Comparison of ENCODE assay signal across 7 mouse cellular contexts in genomic region chr7:12802866-12803726, GRCm38 (mm10). TPM values are rescaled to one million over a fixed set of nuclear protein-coding genes. Genes with fewer than 3 reads are reported as not detected.
DNase-seq lines count a peak whose midpoint lies in the region; ATAC-seq and TF ChIP-seq lines count a peak whose summit lies in the region.

Zscan18 (minus strand) TSS chr7:12803635.

- peak; percentile 79 for ATAC-seq in heart, embryonic 14.5 days (ENCODE audit: insufficient number of reproducible peaks, insufficient read depth, low FRiP score, low read depth)
- ATAC-seq in kidney, postnatal 0 days (replicated peaks; ENCODE audit: low FRiP score, low read depth) = peak; percentile 97
- ATAC-seq in midbrain, embryonic 16.5 days = peak; percentile 98

- WGBS in forebrain, embryonic 10.5 days = 5% methylated on average over 31 of the region's 31 CpGs
- WGBS in heart, embryonic 14.5 days = 8% methylated on average over 31 of the region's 31 CpGs
- WGBS in kidney, postnatal 0 days = 5% methylated on average over 29 of the region's 31 CpGs
- 5% methylated on average over 31 of the region's 31 CpGs for WGBS in midbrain, embryonic 16.5 days

- peak within 1 kb of the TSS; percentile 88 for H3K27ac ChIP-seq in forebrain, embryonic 10.5 days
- H3K27ac ChIP-seq in heart, embryonic 14.5 days (replicated peaks in 1 of 2; ENCODE audit: control insufficient read depth in 1 of 2, insufficient read depth in 1 of 2, low read depth in 2 of 2, low read length in 2 of 2) = peak within 1 kb of the TSS; percentile 65 to 71
- H3K27ac ChIP-seq in kidney, postnatal 0 days = peak within 1 kb of the TSS; percentile 31; the same call in 1 of the 2 replicates
- H3K27ac ChIP-seq in midbrain, embryonic 16.5 days (ENCODE audit: low read length) = peak within 1 kb of the TSS; percentile 84

- H3K4me2 ChIP-seq in heart, embryonic 14.5 days (ENCODE audit: low read length) = peak within 1 kb of the TSS; percentile 70
- H3K4me2 ChIP-seq in kidney, postnatal 0 days (ENCODE audit: low read length) = peak within 1 kb of the TSS; percentile 87
- H3K4me2 ChIP-seq in midbrain, embryonic 16.5 days (ENCODE audit: low read length) = peak within 1 kb of the TSS; percentile 60

- DNase-seq in c-Kit-positive CD71-negative TER-119-negative erythroid progenitor cells, embryonic 14.5 days (ENCODE audit: low read depth) = peak; percentile 55
- peak; percentile 82 for DNase-seq in forebrain, embryonic 10.5 days (ENCODE audit: extremely low spot score, low spot score)
- DNase-seq in kidney, postnatal 0 days (ENCODE audit: low spot score) = peak; percentile 88
- DNase-seq in liver = peak; percentile 65
- DNase-seq in spleen, postnatal 10 days (ENCODE audit: low spot score in 2 of 2) = peak; percentile 9 to 36

- no peaks in the 10 kb centered on the region for H3K27me3 ChIP-seq in forebrain, embryonic 10.5 days (ENCODE audit: poor library complexity, severe bottlenecking)
- H3K27me3 ChIP-seq in heart, embryonic 14.5 days (ENCODE audit: control insufficient read depth, insufficient read depth, low read length) = no peaks in the 10 kb centered on the region
- no peaks in the 10 kb centered on the region for H3K27me3 ChIP-seq in kidney, postnatal 0 days (ENCODE audit: insufficient read depth, low read length)
- no peaks in the 10 kb centered on the region for H3K27me3 ChIP-seq in midbrain, embryonic 16.5 days (ENCODE audit: control insufficient read depth, insufficient read depth, low read depth, low read length)

- H3K9ac ChIP-seq in heart, embryonic 14.5 days (ENCODE audit: low read length) = peak within 1 kb of the TSS; percentile 82
- H3K9ac ChIP-seq in kidney, postnatal 0 days (ENCODE audit: low read depth, low read length) = peak within 1 kb of the TSS; percentile 73
- peak within 1 kb of the TSS; percentile 79 for H3K9ac ChIP-seq in midbrain, embryonic 16.5 days (ENCODE audit: low read depth, low read length)

- no peak for TF ChIP-seq CTCF in kidney, postnatal 0 days (IDR thresholded peaks at IDR 0.05; ENCODE audit: low read depth)

- H3K4me3 ChIP-seq in forebrain, embryonic 10.5 days = peak within 1 kb of the TSS; percentile 56
- H3K4me3 ChIP-seq in heart, embryonic 14.5 days (ENCODE audit: control insufficient read depth in 1 of 2, insufficient read depth in 1 of 2, low read depth in 1 of 2, low read length in 2 of 2) = peak within 1 kb of the TSS; percentile 52 to 71
- H3K4me3 ChIP-seq in kidney, postnatal 0 days (replicated peaks; ENCODE audit: low read depth, low read length) = peak within 1 kb of the TSS; percentile 42
- peak within 1 kb of the TSS; percentile 44 for H3K4me3 ChIP-seq in midbrain, embryonic 16.5 days (ENCODE audit: low read depth, low read length)

- H3K4me1 ChIP-seq in forebrain, embryonic 10.5 days = peaks cover 17% of the 10 kb centered on the region
- peaks cover 4 to 11% of the 10 kb centered on the region in 2 experiments; a peak in 2 of 4 replicates for H3K4me1 ChIP-seq in heart, embryonic 14.5 days (ENCODE audit: control insufficient read depth in 2 of 2, insufficient read depth in 2 of 2, low read length in 2 of 2)
- H3K4me1 ChIP-seq in kidney, postnatal 0 days (replicated peaks; ENCODE audit: insufficient read depth, low read length) = peaks cover 6% of the 10 kb centered on the region; the same call in 1 of the 2 replicates
- H3K4me1 ChIP-seq in midbrain, embryonic 16.5 days (ENCODE audit: control insufficient read depth, insufficient read depth, low read length) = peaks cover 9% of the 10 kb centered on the region

- peaks cover 9% of the 10 kb centered on the region; the same call in 1 of the 2 replicates for H3K9me3 ChIP-seq in forebrain, embryonic 10.5 days
- peaks cover 3% of the 10 kb centered on the region for H3K9me3 ChIP-seq in heart, embryonic 14.5 days (ENCODE audit: control insufficient read depth, low read length)
- no peaks in the 10 kb centered on the region for H3K9me3 ChIP-seq in kidney, postnatal 0 days (replicated peaks; ENCODE audit: low read length)
- peaks cover 1% of the 10 kb centered on the region; the same call in 1 of the 2 replicates for H3K9me3 ChIP-seq in midbrain, embryonic 16.5 days (replicated peaks; ENCODE audit: control insufficient read depth, low read length, poor library complexity, severe bottlenecking)

- peaks cover 30% of the 10 kb centered on the region for H3K36me3 ChIP-seq in forebrain, embryonic 10.5 days (replicated peaks)
- peaks cover 23% of the 10 kb centered on the region for H3K36me3 ChIP-seq in heart, embryonic 14.5 days (ENCODE audit: control insufficient read depth, insufficient read depth, low read length)
- peaks cover 8% of the 10 kb centered on the region for H3K36me3 ChIP-seq in kidney, postnatal 0 days (ENCODE audit: insufficient read depth, low read length)
- H3K36me3 ChIP-seq in midbrain, embryonic 16.5 days (ENCODE audit: control insufficient read depth, insufficient read depth, low read length) = peaks cover 19% of the 10 kb centered on the region

RNA-seq across cellular contexts. Expression of gene Zscan18, which starts in this region (rescaled TPM):
- 12.3 and 13.2 TPM in 2 replicates for polyA plus RNA-seq in forebrain, embryonic 10.5 days (2016; fragmentation: Nextera tagmentation; extraction: Ambion mirVana)
- 5.6 and 6.6 TPM in 2 replicates for polyA plus RNA-seq in heart, embryonic 14.5 days (2014; fragmentation: Nextera tagmentation; extraction: Ambion mirVana)
- polyA plus RNA-seq in kidney, postnatal 0 days (2015; fragmentation: Nextera tagmentation; extraction: Ambion mirVana) = 3.6 and 4.4 TPM in 2 replicates
- 39.1 and 44.4 TPM in 2 replicates for polyA plus RNA-seq in midbrain, embryonic 16.5 days (2015; fragmentation: Nextera tagmentation; extraction: Ambion mirVana)

Comparison
In these comparisons a context has a peak if more than half of its experiments do, and no peak if none do; other contexts are left out.
1. Peak in every context shown above with its lines: DNase-seq, ATAC-seq, H3K4me3 ChIP-seq and H3K27ac ChIP-seq.
2. DNase-seq: peak in every context shown above with its lines; median percentile 88 in kidney, postnatal 0 days; 82 in forebrain, embryonic 10.5 days; 65 in liver; 55 in c-Kit-positive CD71-negative TER-119-negative erythroid progenitor cells, embryonic 14.5 days; 22 in spleen, postnatal 10 days.
3. H3K27ac ChIP-seq: peak in every context shown above with its lines; median percentile 88 in forebrain, embryonic 10.5 days; 84 in midbrain, embryonic 16.5 days; 68 in heart, embryonic 14.5 days; 31 in kidney, postnatal 0 days.